18 mouse cellular contexts compared by ENCODE assay signal in the genomic region with DNA sequence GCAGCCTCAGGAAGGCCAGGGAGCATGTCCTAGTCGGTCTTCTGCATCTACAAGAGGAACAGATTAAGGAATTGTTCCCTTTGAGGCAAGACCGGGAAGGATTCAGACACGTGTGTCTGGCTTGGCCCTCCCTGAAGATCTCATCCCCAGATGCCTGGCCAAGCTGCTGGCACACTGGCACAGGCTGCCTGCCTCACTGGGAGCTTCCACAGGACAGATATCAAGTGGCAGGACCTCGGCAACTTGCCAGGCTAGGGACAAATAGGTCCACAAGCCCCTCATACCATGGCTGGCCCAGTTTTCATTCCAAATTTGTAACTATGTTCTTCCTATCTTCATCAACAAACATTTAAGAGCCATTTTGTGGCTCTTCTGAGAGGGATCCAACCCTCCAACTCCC. TPM values are rescaled to one million over a fixed set of nuclear protein-coding genes. Genes with fewer than 3 reads are reported as not detected.
DNase-seq lines count a peak whose midpoint lies in the region; ATAC-seq and TF ChIP-seq lines count a peak whose summit lies in the region.
"Had no signal": no experiment of that assay in that cellular context is flagged by ENCODE, and none has a peak within 500 bp of the region (broad histone marks: within the 10 kb centered on the region; RNA-seq: fewer than 3 reads in every experiment).

No protein-coding gene starts in this region.

- intact Hi-C loops in gastrocnemius, adult 2 months (cut with DNase I) = no loop called here
- intact Hi-C loops in left cerebral cortex, postnatal 4 days (cut with DNase I) = no loop called here
- intact Hi-C loops in left cerebral cortex, postnatal 25 days (cut with DNase I) = no loop called here

- H3K9me3 ChIP-seq in hindbrain, embryonic 10.5 days = no peaks in the 10 kb centered on the region
- H3K9me3 ChIP-seq in hindbrain, embryonic 11.5 days (ENCODE audit: control insufficient read depth, low read length) = no peaks in the 10 kb centered on the region
- H3K9me3 ChIP-seq: hindbrain, embryonic 15.5 days; midbrain, embryonic 15.5 days; stomach, embryonic 15.5 days had no signal

- ATAC-seq in hindbrain, embryonic 11.5 days (ENCODE audit: low FRiP score) = no peak
- ATAC-seq: activated CD4-positive, CD25-positive, alpha-beta regulatory T cell, adult 4 months; CD4-positive, CD25-positive, alpha-beta regulatory T cell, adult 4 months; intestine, postnatal 0 days; midbrain, embryonic 15.5 days had no signal

- 69% methylated on average over 4 of the region's 4 CpGs for WGBS in hindbrain, embryonic 10.5 days
- 69% methylated on average over 4 of the region's 4 CpGs for WGBS in hindbrain, embryonic 11.5 days

- H3K36me3 ChIP-seq in hindbrain, embryonic 10.5 days = 0 out of 2 replicates have a peak, but pooled peaks cover 4% of the 10 kb centered on the region
- H3K36me3 ChIP-seq in hindbrain, embryonic 11.5 days (ENCODE audit: control insufficient read depth, insufficient read depth, low read length) = no peaks in the 10 kb centered on the region
- H3K36me3 ChIP-seq: hindbrain, embryonic 15.5 days; midbrain, embryonic 15.5 days had no signal

- H3K27me3 ChIP-seq in hindbrain, embryonic 10.5 days (ENCODE audit: insufficient read depth, poor library complexity, severe bottlenecking) = no peaks in the 10 kb centered on the region
- no peaks in the 10 kb centered on the region for H3K27me3 ChIP-seq in hindbrain, embryonic 11.5 days (ENCODE audit: control insufficient read depth, insufficient read depth, low read length)
- H3K27me3 ChIP-seq: hindbrain, embryonic 15.5 days; midbrain, embryonic 15.5 days; stomach, embryonic 15.5 days had no signal

- H3K4me3 ChIP-seq in gastrocnemius, adult 2 months = no peak overlapping the region
- no peak overlapping the region for H3K4me3 ChIP-seq in hindbrain, embryonic 10.5 days
- H3K4me3 ChIP-seq in hindbrain, embryonic 11.5 days (ENCODE audit: low read depth, low read length) = no peak overlapping the region
- H3K4me3 ChIP-seq: hindbrain, embryonic 15.5 days; midbrain, embryonic 15.5 days; stomach, embryonic 15.5 days had no signal

- no peak overlapping the region for H3K9ac ChIP-seq in hindbrain, embryonic 11.5 days (ENCODE audit: low read depth, low read length)
- H3K9ac ChIP-seq: hindbrain, embryonic 15.5 days; liver, embryonic 14.5 days; midbrain, embryonic 15.5 days; stomach, embryonic 15.5 days had no signal

- peak overlapping the region; percentile 63 for H3K27ac ChIP-seq in gastrocnemius, adult 2 months
- H3K27ac ChIP-seq in hindbrain, embryonic 10.5 days = peak overlapping the region; percentile 60; the same call in 1 of the 2 replicates
- no peak overlapping the region for H3K27ac ChIP-seq in hindbrain, embryonic 11.5 days (ENCODE audit: low read depth, low read length)
- H3K27ac ChIP-seq: hindbrain, embryonic 15.5 days; liver, embryonic 14.5 days; midbrain, embryonic 15.5 days; stomach, embryonic 15.5 days had no signal

- H3K4me2 ChIP-seq in hindbrain, embryonic 11.5 days (replicated peaks; ENCODE audit: low read depth, low read length) = no peak overlapping the region
- H3K4me2 ChIP-seq: hindbrain, embryonic 15.5 days; midbrain, embryonic 15.5 days; stomach, embryonic 15.5 days had no signal

- DNase-seq in gastrocnemius, adult 2 months = peak; percentile 70
- no peak for DNase-seq in gastrocnemius, postnatal 25 days
- no peak for DNase-seq in hindbrain, embryonic 10.5 days (ENCODE audit: low spot score)
- DNase-seq in hindbrain, embryonic 11.5 days (ENCODE audit: low spot score) = no peak
- peak; percentile 87 for DNase-seq in left cerebral cortex, postnatal 4 days
- DNase-seq in left cerebral cortex, postnatal 25 days (ENCODE audit: low spot score in 2 of 2) = no peak
- peak; percentile 39 for DNase-seq in adipocyte (ENCODE audit: low spot score)
- no peak for DNase-seq in left cerebral cortex, adult 9 months (ENCODE audit: low spot score in 2 of 2)
- DNase-seq: adrenal gland, postnatal 14 days; kidney, postnatal 36 days; thymus, adult 2 months had no signal

- peaks cover 78% of the 10 kb centered on the region for H3K4me1 ChIP-seq in hindbrain, embryonic 10.5 days (replicated peaks)
- H3K4me1 ChIP-seq in hindbrain, embryonic 11.5 days (replicated peaks; ENCODE audit: control insufficient read depth, insufficient read depth, low read length) = 0 out of 2 replicates have a peak, but pooled peaks cover 4% of the 10 kb centered on the region

- TF ChIP-seq CTCF in gastrocnemius, adult 2 months (IDR thresholded peaks at IDR 0.05) = no peak

RNA-seq across cellular contexts. Expression of a gene that starts 16.5 kb away (rescaled TPM):
- total RNA-seq in gastrocnemius, adult 2 months (2021) = 10 to 100 TPM; 21.8 to 41.9 TPM
- 10 to 100 TPM; 48.6 to 56.6 TPM for total RNA-seq in gastrocnemius, postnatal 25 days (2021)
- 65.7 and 67.8 TPM in 2 replicates for polyA plus RNA-seq in hindbrain, embryonic 10.5 days (2016; fragmentation: Nextera tagmentation; extraction: Ambion mirVana)
- polyA plus RNA-seq in hindbrain, embryonic 11.5 days (2014; fragmentation: Nextera tagmentation; extraction: Ambion mirVana) = 46.2 and 48.9 TPM in 2 replicates
- 10 to 100 TPM; 69.5 to 78.5 TPM for total RNA-seq in left cerebral cortex, postnatal 4 days (2021)
- 10 to 100 TPM; 55.2 to 58.6 TPM for total RNA-seq in left cerebral cortex, postnatal 25 days (2021)

Comparison
In these comparisons a context has a peak if more than half of its experiments do, and no peak if none do; other contexts are left out.
1. DNase-seq: peak in gastrocnemius, adult 2 months (single experiment), left cerebral cortex, postnatal 4 days (single experiment) and adipocyte (single experiment); none in gastrocnemius, postnatal 25 days (single experiment), hindbrain, embryonic 10.5 days (single experiment), hindbrain, embryonic 11.5 days (single experiment), left cerebral cortex, postnatal 25 days (0 of 2) and left cerebral cortex, adult 9 months (0 of 2).